Mouse (Mus musculus) forebrain, postnatal 0 days (tissue): ENCODE measurements around the gene Adgrv1. TPM values are rescaled to one million over a fixed set of nuclear protein-coding genes. Genes with fewer than 3 reads are reported as not detected.

Experiments
- ATAC-seq: fragments of 200-750 bp; cut with Nextera tagmentation; 2 replicates; pipeline ENCODE4 v1.8.0; 2017; ENCODE audit warnings: mild to moderate bottlenecking, moderate library complexity
- DNase-seq: peaks from one replicate; pipeline ENCODE4 v3.0.0-alpha.2; 2015
- H3K27ac ChIP-seq: fragments of 300-500 bp; sonication (generic); 2 replicates; pipeline ENCODE4 v1.5.1; 2014; ENCODE audit warnings: low read depth, mild to moderate bottlenecking, antibody characterized with exemption, low read length, moderate library complexity, mixed read lengths
- H3K27me3 ChIP-seq: fragments of 300-500 bp; sonication (generic); 2 replicates; pipeline ENCODE4 v1.6.1; 2014; ENCODE audit warnings: mild to moderate bottlenecking, low read length, mixed read lengths; ENCODE audit not compliant: insufficient read depth
- H3K36me3 ChIP-seq: fragments of 300-500 bp; sonication (generic); 2 replicates; pipeline ENCODE4 v1.6.1; 2014; ENCODE audit warnings: mild to moderate bottlenecking, moderate library complexity; ENCODE audit not compliant: insufficient read depth
- H3K4me1 ChIP-seq: fragments of 300-500 bp; sonication (generic); 2 replicates; pipeline ENCODE4 v1.6.1; 2014; ENCODE audit warnings: antibody characterized with exemption; ENCODE audit not compliant: insufficient read depth
- H3K4me2 ChIP-seq: fragments of 300-500 bp; sonication (generic); 2 replicates; pipeline ENCODE4 v1.6.1; 2014; ENCODE audit warnings: low read depth, mild to moderate bottlenecking, moderate library complexity
- H3K4me3 ChIP-seq: fragments of 300-500 bp; sonication (generic); 2 replicates; pipeline ENCODE4 v1.5.1; 2014; ENCODE audit warnings: low read depth, low read length, mixed read lengths
- H3K9ac ChIP-seq: fragments of 300-500 bp; sonication (generic); 2 replicates; pipeline ENCODE4 v1.6.1; 2014; ENCODE audit warnings: mild to moderate bottlenecking
- H3K9me3 ChIP-seq: fragments of 300-500 bp; sonication (generic); 2 replicates; pipeline ENCODE4 v1.6.1; 2016; ENCODE audit warnings: low read length
- CTCF ChIP-seq: sonication (generic); IDR thresholded peaks from 2 replicates; pipeline ENCODE4 v1.5.1; 2016; ENCODE audit warnings: antibody characterized with exemption, control low read depth, low read depth
- WGBS: fragments of 180-500 bp; shearing (Covaris S2); extraction: QIAGEN DNeasy Blood & Tissue Kit; methylation state at CpG from one replicate; pipeline ENCODE4 v1.1.7; 2014; 5-methylcytosine and 5-hydroxymethylcytosine counted together
- polyA plus RNA-seq: library from polyadenylated mRNA; unstranded; fragments of >200 nt; fragmentation: Nextera tagmentation; extraction: Ambion mirVana; gene quantifications from 2 replicates; pipeline ENCODE4 v1.2.1, GENCODE M21; 2015
- total RNA-seq: library from RNA; depleted of rRNA; stranded (reverse); fragments of >200 nt; gene quantifications from 2 replicates; pipeline ENCODE4 v1.2.3, GENCODE M21; 2014

Adgrv1 gene
- total and polyA plus RNA-seq, 2 experiments from 2014 or later, result 6.1 to 13.5 TPM

DNA sequence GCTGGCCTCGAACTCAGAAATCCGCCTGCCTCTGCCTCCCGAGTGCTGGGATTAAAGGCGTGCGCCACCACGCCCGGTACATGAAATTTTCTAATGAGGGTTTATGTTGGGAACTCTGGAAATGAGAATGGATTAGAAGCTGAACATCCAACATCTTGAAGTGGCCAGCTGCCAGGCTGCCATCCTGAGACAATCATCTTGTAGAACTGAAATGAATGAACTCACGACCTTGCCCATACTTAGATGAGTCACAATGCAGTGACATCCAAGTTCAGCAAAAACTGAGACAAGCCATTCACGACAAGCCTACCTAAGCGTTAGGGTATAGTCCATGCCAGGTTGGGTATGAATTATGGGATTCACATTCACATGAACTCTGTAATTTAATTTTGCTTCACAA lies 393.1 kb downstream of the Adgrv1 start:
- Histone ChIP-seq H3K27me3 (no peaks in the 10 kb centered on the region), H3K4me1 (no peaks in the 10 kb centered on the region), H3K27ac (no peak overlapping the region), H3K4me2 (no peak overlapping the region), H3K9me3 (no peaks in the 10 kb centered on the region), H3K36me3 (no peaks in the 10 kb centered on the region), H3K9ac (no peak overlapping the region), H3K4me3 (no peak overlapping the region)
- DNase-seq (no peak), ATAC-seq (no peak)
- no peak for TF ChIP-seq CTCF
- WGBS, result 96% methylated on average over 9 of the region's 10 CpGs

DNA sequence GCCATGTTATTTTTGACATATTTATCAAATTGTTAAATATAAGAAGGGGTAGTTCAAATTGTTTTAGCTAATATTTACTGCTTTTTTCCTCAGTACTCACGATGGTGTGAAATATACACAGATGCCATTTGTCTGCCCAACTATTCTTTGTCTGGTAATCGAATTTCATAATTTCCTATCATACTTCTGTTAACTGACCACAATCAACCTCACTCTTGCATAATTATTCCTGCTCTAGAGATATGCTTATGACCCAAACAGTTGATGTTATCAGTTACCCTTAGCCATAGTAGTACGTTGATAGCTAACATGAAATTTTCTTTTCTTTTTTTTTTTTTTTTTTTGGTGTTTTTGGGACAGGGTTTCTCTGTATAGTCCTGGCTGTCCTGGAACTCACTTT lies 393.5 kb downstream of the Adgrv1 start:
- WGBS, result 93% methylated on average over 3 of the region's 3 CpGs
- no peak overlapping the region for H3K27ac ChIP-seq

DNA sequence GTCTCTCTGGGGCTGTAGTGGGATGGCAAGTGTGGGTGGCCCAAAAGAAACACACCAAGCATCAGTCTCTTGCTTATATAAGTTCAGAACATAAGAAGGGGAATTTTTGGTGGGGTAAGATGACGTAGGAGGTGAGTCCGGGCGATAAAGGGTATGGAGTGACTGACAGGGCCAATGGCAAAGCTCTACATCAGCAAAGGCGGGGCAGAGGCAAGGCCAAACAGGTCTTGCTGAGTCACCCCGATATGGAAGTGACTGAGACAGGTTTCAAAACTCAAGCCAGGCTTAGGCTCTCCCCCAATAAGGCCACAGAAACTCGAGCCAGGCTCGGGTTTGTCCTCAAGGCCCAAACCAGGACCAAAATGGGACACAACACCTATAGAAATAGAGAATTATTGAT lies 394.1 kb downstream of the Adgrv1 start:
- no peaks in the 10 kb centered on the region for H3K27me3 ChIP-seq
- ATAC-seq (no peak), DNase-seq (no peak)

More for the DNA sequence above, 393.5 kb downstream of the Adgrv1 start:
- Histone ChIP-seq H3K4me1 (no peaks in the 10 kb centered on the region), H3K9me3 (no peaks in the 10 kb centered on the region), H3K9ac (no peak overlapping the region), H3K4me2 (no peak overlapping the region), H3K27me3 (no peaks in the 10 kb centered on the region), H3K36me3 (no peaks in the 10 kb centered on the region), H3K4me3 (no peak overlapping the region)
- no peak for ATAC-seq
- TF ChIP-seq CTCF, result no peak
- no peak for DNase-seq

DNA sequence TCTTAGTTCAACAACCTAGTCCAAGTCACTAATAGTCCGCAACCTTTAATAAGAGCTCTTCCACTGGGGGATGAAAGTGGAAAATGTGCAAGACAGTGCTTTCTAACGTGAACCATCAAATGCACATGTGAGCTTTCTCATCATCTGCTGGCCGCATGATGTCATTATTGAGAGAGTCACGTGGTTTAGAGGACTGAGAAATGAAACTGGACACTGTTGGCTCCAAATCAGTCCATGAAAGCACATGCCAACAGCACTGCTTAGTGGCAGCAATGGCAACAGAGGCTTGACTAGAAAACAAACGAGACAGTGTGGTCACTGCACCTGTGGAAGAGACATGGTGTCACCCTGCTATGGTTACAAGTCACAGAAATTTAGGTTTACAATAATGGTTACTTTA lies 395.0 kb downstream of the Adgrv1 start:
- no peaks in the 10 kb centered on the region for H3K9me3 ChIP-seq
- H3K36me3 ChIP-seq, result no peaks in the 10 kb centered on the region
- no peak overlapping the region for H3K9ac ChIP-seq
- no peak overlapping the region for H3K27ac ChIP-seq
- no peaks in the 10 kb centered on the region for H3K27me3 ChIP-seq
- ATAC-seq, result no peak; the same call in 1 of the 2 replicates
- no peaks in the 10 kb centered on the region for H3K4me1 ChIP-seq
- no peak overlapping the region for H3K4me2 ChIP-seq
- 82% methylated on average over 5 of the region's 5 CpGs for WGBS
- no peak for DNase-seq
- no peak overlapping the region for H3K4me3 ChIP-seq
- TF ChIP-seq CTCF, result no peak

More for the DNA sequence above, 394.1 kb downstream of the Adgrv1 start:
- H3K9me3 ChIP-seq, result no peaks in the 10 kb centered on the region
- 93% methylated on average over 7 of the region's 7 CpGs for WGBS
- no peak overlapping the region for H3K4me3 ChIP-seq
- no peak overlapping the region for H3K4me2 ChIP-seq
- H3K27ac ChIP-seq, result no peak overlapping the region
- H3K4me1 ChIP-seq, result no peaks in the 10 kb centered on the region
- H3K36me3 ChIP-seq, result no peaks in the 10 kb centered on the region
- H3K9ac ChIP-seq, result no peak overlapping the region
- no peak for TF ChIP-seq CTCF

DNA sequence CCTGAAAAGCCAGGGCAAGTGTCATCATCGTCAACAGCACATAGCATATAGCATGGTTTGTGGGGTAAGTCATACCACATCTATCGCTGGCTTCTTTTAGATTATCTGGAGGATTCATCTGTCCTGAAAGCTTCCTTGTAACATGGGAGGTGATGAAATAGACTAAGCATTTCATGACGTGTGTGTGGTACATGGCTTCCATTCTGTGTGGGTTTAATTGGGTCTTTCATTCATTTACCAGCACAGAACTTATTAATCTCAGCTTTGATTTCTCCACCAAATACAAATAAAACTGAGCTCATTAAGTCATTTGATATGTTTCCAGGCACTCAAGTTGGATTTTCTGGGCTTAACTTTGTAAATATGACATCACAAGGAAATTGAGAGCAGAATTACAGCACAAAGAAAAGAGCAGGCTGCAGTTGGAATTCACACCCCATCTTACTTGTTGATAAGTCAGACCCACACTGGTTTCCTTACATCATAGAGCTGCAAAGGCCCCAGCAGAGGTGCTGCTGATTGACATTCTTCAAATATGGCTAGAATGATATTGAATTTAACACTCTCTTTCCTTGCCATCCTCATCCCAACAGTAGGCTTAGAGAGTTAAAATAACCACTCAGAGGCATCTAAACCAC lies 396.1 kb downstream of the Adgrv1 start:
- DNase-seq, result no peak
- H3K9ac ChIP-seq, result no peak overlapping the region
- H3K9me3 ChIP-seq, result no peaks in the 10 kb centered on the region
- no peaks in the 10 kb centered on the region for H3K27me3 ChIP-seq
- no peak overlapping the region for H3K4me2 ChIP-seq
- H3K27ac ChIP-seq, result no peak overlapping the region
- H3K4me3 ChIP-seq, result no peak overlapping the region
- no peaks in the 10 kb centered on the region for H3K36me3 ChIP-seq
- no peaks in the 10 kb centered on the region for H3K4me1 ChIP-seq
- 82% methylated on average over 3 of the region's 3 CpGs for WGBS
- TF ChIP-seq CTCF, result no peak
- no peak for ATAC-seq

DNA sequence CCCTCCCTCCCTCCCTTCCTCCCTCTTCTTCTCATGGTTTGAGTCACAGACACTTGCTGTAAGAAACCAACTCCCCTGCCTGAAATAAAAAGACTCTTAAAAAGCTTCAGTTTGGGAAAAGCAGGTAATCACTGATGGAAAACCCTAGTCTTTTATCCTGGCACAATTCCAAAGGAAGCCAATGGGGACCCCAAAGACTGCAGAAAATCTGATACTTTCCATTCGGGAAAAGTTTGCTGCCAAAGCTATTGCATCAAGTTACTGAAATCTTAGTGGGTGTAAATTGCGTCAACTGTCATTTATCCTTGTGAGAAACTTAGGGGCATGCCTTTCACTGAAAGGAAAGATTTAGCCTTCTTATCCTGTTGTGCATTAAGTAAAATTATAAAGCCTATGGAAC lies 398.9 kb downstream of the Adgrv1 start:
- 69% methylated on average over 2 of the region's 2 CpGs for WGBS
- Histone ChIP-seq H3K9ac (no peak overlapping the region), H3K4me3 (no peak overlapping the region), H3K27ac (no peak overlapping the region), H3K4me1 (no peaks in the 10 kb centered on the region), H3K36me3 (no peaks in the 10 kb centered on the region), H3K27me3 (no peaks in the 10 kb centered on the region), H3K4me2 (no peak overlapping the region), H3K9me3 (no peaks in the 10 kb centered on the region)
- no peak for TF ChIP-seq CTCF
- DNase-seq, result no peak
- no peak for ATAC-seq

DNA sequence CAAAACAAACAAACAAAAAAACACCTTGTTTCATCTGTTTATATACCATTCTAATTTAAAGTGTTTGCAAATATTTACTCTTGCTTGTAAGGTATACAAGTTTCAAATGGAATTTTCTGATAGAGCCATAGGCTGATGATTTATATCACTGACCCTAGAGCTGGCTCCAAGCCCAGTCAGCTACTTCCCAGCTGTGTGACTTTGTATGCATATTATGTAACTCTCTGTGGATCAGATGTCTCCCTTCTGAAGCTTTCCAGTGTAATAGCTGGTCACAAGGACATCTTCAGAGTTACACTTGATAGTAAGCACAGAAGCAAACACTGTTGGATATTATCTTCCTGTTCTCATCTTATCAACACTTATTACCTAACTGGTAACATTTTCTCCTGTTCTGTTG lies 400.1 kb downstream of the Adgrv1 start:
- no peaks in the 10 kb centered on the region for H3K4me1 ChIP-seq
- H3K36me3 ChIP-seq, result no peaks in the 10 kb centered on the region
- DNase-seq (no peak), ATAC-seq (no peak)
- H3K27me3 ChIP-seq, result no peaks in the 10 kb centered on the region
- no peak overlapping the region for H3K27ac ChIP-seq
- H3K4me2 ChIP-seq, result no peak overlapping the region
- no peak overlapping the region for H3K4me3 ChIP-seq
- H3K9me3 ChIP-seq, result no peaks in the 10 kb centered on the region
- no peak for TF ChIP-seq CTCF
- H3K9ac ChIP-seq, result no peak overlapping the region
